Mouse (Mus musculus): ENCODE measurements around the gene Tspan5. TPM values are rescaled to one million over a fixed set of nuclear protein-coding genes. Genes with fewer than 3 reads are reported as not detected.

Gene Tspan5
- polyA plus RNA-seq, 2 experiments = 38.8 to 44.8 TPM

DNA sequence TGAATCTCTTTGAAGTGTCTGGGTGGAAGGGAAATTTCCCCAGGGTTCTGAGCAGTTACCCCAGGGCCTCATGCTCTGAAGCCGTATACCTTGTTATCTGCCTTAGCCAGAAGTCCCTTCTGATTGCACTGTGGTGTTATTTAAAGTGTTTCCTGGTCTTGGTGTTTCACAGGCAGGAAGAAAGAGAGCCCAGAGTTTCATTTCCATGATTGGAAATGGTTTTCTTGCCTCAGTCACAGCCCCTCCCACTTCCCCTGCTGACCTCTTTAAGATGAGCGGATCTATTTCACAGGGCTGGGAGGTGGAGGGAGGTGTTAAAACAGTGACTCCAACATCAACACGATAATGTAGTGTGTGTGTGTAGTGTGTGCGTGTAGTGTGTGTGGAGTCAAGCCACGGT, 151.5 kb downstream of the Tspan5 start:
- H3K36me3 ChIP-seq (ENCODE audit: control insufficient read depth, insufficient read depth, low read length) = peaks cover 6% of the 10 kb centered on the region; the same call in 1 of the 2 replicates
- H3K9ac ChIP-seq (ENCODE audit: low read depth, low read length, severe bottlenecking) = no peak overlapping the region
- TF ChIP-seq POLR2A (IDR thresholded peaks at IDR 0.05; ENCODE audit: borderline replicate concordance, extremely low read depth, insufficient read depth, insufficient read length) = no peak
- DNase-seq (ENCODE audit: low spot score) (no peak), ATAC-seq (ENCODE audit: low FRiP score, low read depth) (no peak)
- H3K27ac ChIP-seq (replicated peaks; ENCODE audit: low read depth, low read length) = no peak overlapping the region
- peaks cover 8% of the 10 kb centered on the region; the same call in 1 of the 2 replicates for H3K4me1 ChIP-seq (ENCODE audit: control insufficient read depth, insufficient read depth, low read length)
- no peak overlapping the region for H3K4me3 ChIP-seq (replicated peaks; ENCODE audit: low read length)
- H3K4me2 ChIP-seq (replicated peaks; ENCODE audit: low read depth, low read length, severe bottlenecking) = no peak overlapping the region
- 39% methylated on average over 5 of the region's 5 CpGs for WGBS
- H3K9me3 ChIP-seq (ENCODE audit: control insufficient read depth, low read length) = no peaks in the 10 kb centered on the region
- H3K27me3 ChIP-seq (ENCODE audit: control insufficient read depth, insufficient read depth, low read length) = no peaks in the 10 kb centered on the region

DNA sequence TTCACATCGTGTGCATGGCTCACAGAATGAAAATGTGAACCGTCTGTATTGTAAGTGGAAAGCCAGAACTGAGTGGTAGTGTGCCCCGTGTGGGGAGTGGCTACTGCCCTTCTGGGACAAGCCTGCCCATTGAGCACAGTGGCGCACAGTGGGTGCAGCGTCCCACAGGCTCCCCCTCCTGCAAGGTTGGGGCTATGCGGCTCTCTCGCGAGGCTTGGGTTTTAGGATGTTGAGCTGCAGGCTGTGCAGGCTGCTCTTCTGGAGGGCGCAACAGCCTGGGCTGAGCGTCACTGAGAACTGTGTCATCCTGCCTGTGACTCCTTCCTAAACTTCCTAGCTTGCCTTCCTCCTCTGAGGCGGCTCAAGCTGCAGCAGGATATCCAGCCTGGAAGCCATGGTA, 155.5 kb downstream of the Tspan5 start:
- H3K27me3 ChIP-seq (ENCODE audit: control insufficient read depth, insufficient read depth, low read length) = no peaks in the 10 kb centered on the region
- ATAC-seq (ENCODE audit: low FRiP score, low read depth) (no peak), DNase-seq (ENCODE audit: low spot score) (no peak)
- WGBS = 87% methylated on average over 11 of the region's 11 CpGs
- H3K4me1 ChIP-seq (ENCODE audit: control insufficient read depth, insufficient read depth, low read length) = 0 out of 2 replicates have a peak, but pooled peaks cover 3% of the 10 kb centered on the region
- no peak overlapping the region for H3K4me3 ChIP-seq (replicated peaks; ENCODE audit: low read length)
- no peaks in the 10 kb centered on the region for H3K9me3 ChIP-seq (ENCODE audit: control insufficient read depth, low read length)
- H3K9ac ChIP-seq (ENCODE audit: low read depth, low read length, severe bottlenecking) = no peak overlapping the region
- no peak overlapping the region for H3K4me2 ChIP-seq (replicated peaks; ENCODE audit: low read depth, low read length, severe bottlenecking)
- no peak overlapping the region for H3K27ac ChIP-seq (replicated peaks; ENCODE audit: low read depth, low read length)
- peaks cover 19% of the 10 kb centered on the region; the same call in 1 of the 2 replicates for H3K36me3 ChIP-seq (ENCODE audit: control insufficient read depth, insufficient read depth, low read length)
- TF ChIP-seq POLR2A (IDR thresholded peaks at IDR 0.05; ENCODE audit: borderline replicate concordance, extremely low read depth, insufficient read depth, insufficient read length) = no peak

DNA sequence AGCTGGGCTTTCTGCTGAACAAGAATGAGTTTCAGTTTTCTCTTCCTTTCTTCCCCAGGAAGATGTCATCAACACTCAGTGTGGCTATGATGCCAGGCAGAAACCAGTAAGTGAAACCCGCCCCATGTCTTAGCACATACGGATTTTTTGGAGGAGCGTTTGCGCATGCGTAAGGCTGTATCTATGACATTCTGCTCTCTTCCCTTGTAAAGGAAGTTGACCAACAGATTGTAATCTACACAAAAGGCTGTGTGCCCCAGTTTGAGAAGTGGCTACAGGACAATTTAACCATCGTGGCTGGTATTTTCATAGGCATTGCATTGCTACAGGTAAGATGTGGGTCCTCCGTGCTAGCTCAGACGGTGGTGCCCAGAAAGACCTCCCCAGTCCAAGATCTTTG, 156.1 kb downstream of the Tspan5 start:
- Histone ChIP-seq H3K36me3 (ENCODE audit: control insufficient read depth, insufficient read depth, low read length) (peaks cover 24% of the 10 kb centered on the region; the same call in 1 of the 2 replicates), H3K4me1 (ENCODE audit: control insufficient read depth, insufficient read depth, low read length) (0 out of 2 replicates have a peak, but pooled peaks cover 3% of the 10 kb centered on the region), H3K27me3 (ENCODE audit: control insufficient read depth, insufficient read depth, low read length) (no peaks in the 10 kb centered on the region), H3K9ac (ENCODE audit: low read depth, low read length, severe bottlenecking) (no peak overlapping the region), H3K4me3 (replicated peaks; ENCODE audit: low read length) (no peak overlapping the region), H3K9me3 (ENCODE audit: control insufficient read depth, low read length) (no peaks in the 10 kb centered on the region), H3K4me2 (replicated peaks; ENCODE audit: low read depth, low read length, severe bottlenecking) (no peak overlapping the region), H3K27ac (replicated peaks; ENCODE audit: low read depth, low read length) (no peak overlapping the region)
- DNase-seq (ENCODE audit: low spot score) (no peak), ATAC-seq (ENCODE audit: low FRiP score, low read depth) (no peak)
- TF ChIP-seq POLR2A (IDR thresholded peaks at IDR 0.05; ENCODE audit: borderline replicate concordance, extremely low read depth, insufficient read depth, insufficient read length) = no peak
- WGBS = 97% methylated on average over 8 of the region's 8 CpGs

DNA sequence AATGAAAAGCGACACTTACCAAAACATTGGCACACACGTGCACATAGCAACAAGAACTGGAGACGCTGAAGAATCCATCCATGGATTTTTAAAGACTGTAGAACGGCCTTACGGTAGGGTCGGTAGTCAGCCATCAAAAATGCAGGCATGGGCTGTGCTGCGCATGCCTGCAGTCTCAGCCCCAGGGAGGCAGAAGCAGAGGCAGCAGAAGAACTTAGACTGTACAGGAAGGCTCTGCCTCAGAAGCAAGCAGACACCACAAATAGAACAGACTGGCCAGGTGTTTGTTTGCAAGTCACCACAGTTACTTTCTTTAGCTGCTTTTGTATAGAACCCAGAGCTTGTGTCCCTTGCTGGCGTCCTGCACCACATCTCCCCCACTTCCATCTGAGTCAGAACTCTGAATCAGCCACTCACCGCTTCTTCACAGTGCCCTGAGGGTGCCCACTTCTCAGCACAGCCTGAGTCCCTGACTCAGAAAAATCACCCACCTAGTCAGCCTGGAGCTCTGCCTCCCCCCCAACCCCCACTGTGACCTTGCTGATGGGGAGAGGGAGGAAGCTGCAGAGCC, 158.7 kb downstream of the Tspan5 start:
- no peak overlapping the region for H3K4me3 ChIP-seq (replicated peaks; ENCODE audit: low read length)
- peaks cover 24% of the 10 kb centered on the region; the same call in 1 of the 2 replicates for H3K36me3 ChIP-seq (ENCODE audit: control insufficient read depth, insufficient read depth, low read length)
- no peak overlapping the region for H3K9ac ChIP-seq (ENCODE audit: low read depth, low read length, severe bottlenecking)
- 78% methylated on average over 9 of the region's 9 CpGs for WGBS
- no peaks in the 10 kb centered on the region for H3K9me3 ChIP-seq (ENCODE audit: control insufficient read depth, low read length)
- no peaks in the 10 kb centered on the region for H3K27me3 ChIP-seq (ENCODE audit: control insufficient read depth, insufficient read depth, low read length)
- H3K27ac ChIP-seq (replicated peaks; ENCODE audit: low read depth, low read length) = no peak overlapping the region
- no peak for TF ChIP-seq POLR2A (IDR thresholded peaks at IDR 0.05; ENCODE audit: borderline replicate concordance, extremely low read depth, insufficient read depth, insufficient read length)
- H3K4me1 ChIP-seq (ENCODE audit: control insufficient read depth, insufficient read depth, low read length) = peaks cover 4% of the 10 kb centered on the region
- no peak for ATAC-seq (ENCODE audit: low FRiP score, low read depth)
- H3K4me2 ChIP-seq (replicated peaks; ENCODE audit: low read depth, low read length, severe bottlenecking) = no peak overlapping the region
- DNase-seq (ENCODE audit: low spot score) = no peak

DNA sequence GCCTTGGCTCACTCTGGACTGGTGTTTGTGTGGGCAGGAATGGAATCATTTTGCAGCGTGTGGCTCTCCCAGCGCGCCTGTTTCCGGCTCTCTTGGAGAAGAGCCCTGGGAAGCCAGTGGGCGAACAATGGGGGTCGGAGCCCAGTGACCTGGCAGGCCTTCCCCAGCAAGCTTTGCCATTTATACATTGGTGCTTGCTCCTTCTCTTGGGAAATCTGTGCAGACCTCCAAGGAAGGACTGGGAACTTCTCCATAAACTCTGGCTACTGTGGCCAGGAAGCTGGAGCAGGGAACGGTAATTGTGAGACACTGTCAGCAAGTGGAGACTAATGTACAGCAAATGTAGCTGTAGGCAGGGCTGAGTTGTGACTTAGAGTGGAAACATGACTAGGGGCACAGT, 163.7 kb downstream of the Tspan5 start:
- no peak for DNase-seq (ENCODE audit: low spot score)
- TF ChIP-seq POLR2A (IDR thresholded peaks at IDR 0.05; ENCODE audit: borderline replicate concordance, extremely low read depth, insufficient read depth, insufficient read length) = no peak
- Histone ChIP-seq H3K9ac (ENCODE audit: low read depth, low read length, severe bottlenecking) (no peak overlapping the region), H3K27ac (replicated peaks; ENCODE audit: low read depth, low read length) (peak overlapping the region; percentile 52; the same call in 1 of the 2 replicates), H3K4me1 (ENCODE audit: control insufficient read depth, insufficient read depth, low read length) (peaks cover 10% of the 10 kb centered on the region), H3K4me3 (replicated peaks; ENCODE audit: low read length) (no peak overlapping the region), H3K36me3 (ENCODE audit: control insufficient read depth, insufficient read depth, low read length) (peaks cover 12% of the 10 kb centered on the region; the same call in 1 of the 2 replicates), H3K9me3 (ENCODE audit: control insufficient read depth, low read length) (no peaks in the 10 kb centered on the region), H3K4me2 (replicated peaks; ENCODE audit: low read depth, low read length, severe bottlenecking) (0 out of 2 replicates have a peak overlapping the region, but pooled peaks have one; percentile 10), H3K27me3 (ENCODE audit: control insufficient read depth, insufficient read depth, low read length) (no peaks in the 10 kb centered on the region)
- ATAC-seq (ENCODE audit: low FRiP score, low read depth) = no peak
- WGBS = 37% methylated on average over 7 of the region's 7 CpGs
